Mouse (Mus musculus) lung, postnatal 0 days (tissue): ENCODE measurements around the gene Apln.

Experiments used
- CTCF ChIP-seq: IDR thresholded peaks from 2 replicates; pipeline ENCODE4 v1.5.1; 2016; ENCODE audit warnings: antibody characterized with exemption, mild to moderate bottlenecking
- EP300 ChIP-seq: IDR thresholded peaks from 2 replicates; pipeline ENCODE4 v1.6.1; 2016; ENCODE audit warnings: antibody characterized with exemption, mild to moderate bottlenecking, control low read depth

- no peak for TF ChIP-seq EP300
- no peak for TF ChIP-seq CTCF
Observed at GRCm38 (mm10) chrX:48019359-48019758, 15.3 kb downstream of the Apln start.
